Mouse (Mus musculus) heart, postnatal 0 days (tissue): ENCODE data around the gene Zfp595. TPM values are rescaled to one million over a fixed set of nuclear protein-coding genes. Genes with fewer than 3 reads are reported as not detected.
"Not testable (repeated sequence)": the region's sequence is repeated elsewhere in the genome, so short reads cannot be mapped to it uniquely, and the experiment has no call there.

Experiments
- ATAC-seq: fragments of 200-750 bp; cut with Nextera tagmentation; 2 replicates; pipeline ENCODE4 v1.8.0; 2017; ENCODE audit warnings: low read depth, moderate number of reproducible peaks, moderate library complexity; ENCODE audit not compliant: insufficient read depth
- DNase-seq: peaks from one replicate; pipeline ENCODE4 v3.0.0-alpha.2; 2016; ENCODE audit warnings: low spot score
- H3K27ac ChIP-seq: fragments of 300-500 bp; sonication (generic); 2 replicates; pipeline ENCODE4 v1.5.1; 2014; ENCODE audit warnings: low read depth, mild to moderate bottlenecking
- H3K27me3 ChIP-seq: fragments of 300-500 bp; sonication (generic); 2 replicates; pipeline ENCODE4 v1.6.1; 2014; ENCODE audit warnings: low read length, mixed read lengths; ENCODE audit not compliant: control insufficient read depth, insufficient read depth
- H3K36me3 ChIP-seq: fragments of 300-500 bp; sonication (generic); replicated peaks from 2 replicates; pipeline ENCODE4 v1.6.1; 2014; ENCODE audit warnings: low read length, mixed read lengths; ENCODE audit not compliant: control insufficient read depth, insufficient read depth
- H3K4me1 ChIP-seq: fragments of 300-500 bp; sonication (generic); 2 replicates; pipeline ENCODE4 v1.6.1; 2014; ENCODE audit warnings: antibody characterized with exemption; ENCODE audit not compliant: control insufficient read depth, insufficient read depth
- H3K4me2 ChIP-seq: fragments of 300-500 bp; sonication (generic); 2 replicates; pipeline ENCODE4 v1.6.1; 2014; ENCODE audit warnings: low read depth, mild to moderate bottlenecking, low read length, moderate library complexity
- H3K4me3 ChIP-seq: fragments of 300-500 bp; sonication (generic); 2 replicates; pipeline ENCODE4 v1.5.1; 2014; ENCODE audit warnings: low read depth, low read length
- H3K9ac ChIP-seq: fragments of 300-500 bp; sonication (generic); replicated peaks from 2 replicates; pipeline ENCODE4 v1.6.1; 2014; ENCODE audit warnings: low read depth, low read length, mixed read lengths
- H3K9me3 ChIP-seq: fragments of 300-500 bp; sonication (generic); replicated peaks from 2 replicates; pipeline ENCODE4 v1.6.1; 2016; ENCODE audit warnings: low read length; ENCODE audit not compliant: control insufficient read depth
- CTCF ChIP-seq: IDR thresholded peaks from 2 replicates; pipeline ENCODE4 v1.5.1; 2016; ENCODE audit warnings: antibody characterized with exemption, control low read depth, low read depth
- EP300 ChIP-seq: IDR thresholded peaks from 2 replicates; pipeline ENCODE4 v1.6.1; 2016; ENCODE audit warnings: antibody characterized with exemption, low read depth
- WGBS: fragments of 180-500 bp; shearing (Covaris S2); extraction: QIAGEN DNeasy Blood & Tissue Kit; methylation state at CpG from one replicate; pipeline ENCODE4 v1.1.7; 2014; 5-methylcytosine and 5-hydroxymethylcytosine counted together
- polyA plus RNA-seq: library from polyadenylated mRNA; unstranded; fragments of >200 nt; fragmentation: Nextera tagmentation; extraction: Ambion mirVana; gene quantifications from 2 replicates; pipeline ENCODE4 v1.2.1, GENCODE M21; 2015
- total RNA-seq: library from RNA; depleted of rRNA; stranded (reverse); fragments of >200 nt; gene quantifications from 2 replicates; pipeline ENCODE4 v1.2.3, GENCODE M21; 2014; ENCODE audit warnings: low replicate concordance; rRNA removed

Zfp595 gene
- total RNA-seq = 0.54 and 2.7 TPM in 2 replicates
- polyA plus RNA-seq = 0.61 and 0.91 TPM in 2 replicates

- H3K36me3 ChIP-seq = no peaks in the 10 kb centered on the region
- TF ChIP-seq EP300 (no peak), CTCF (peak; percentile 52)
- no peaks in the 10 kb centered on the region for H3K9me3 ChIP-seq
- 9% methylated on average over 17 of the region's 17 CpGs for WGBS
- peak; percentile 90 for ATAC-seq
- H3K4me1 ChIP-seq = no peaks in the 10 kb centered on the region
- peak; percentile 88 for DNase-seq
- peak within 1 kb of the TSS; percentile 23; the same call in 1 of the 2 replicates for H3K9ac ChIP-seq
- peak within 1 kb of the TSS; percentile 52 for H3K4me3 ChIP-seq
- peak within 1 kb of the TSS; percentile 63 for H3K4me2 ChIP-seq
- no peaks in the 10 kb centered on the region for H3K27me3 ChIP-seq
- peak within 1 kb of the TSS; percentile 58 for H3K27ac ChIP-seq
Measured at GRCm38 (mm10) chr13:67332019-67332724, at the start of gene Zfp595. Zfp595 (minus strand) TSS chr13:67332570.

GRCm38 (mm10) chr13:67376255-67376654 is 43.9 kb upstream of the Zfp595 start:
- WGBS = 72% methylated on average over 3 of the region's 3 CpGs
- H3K4me3 ChIP-seq, H3K4me1 ChIP-seq, DNase-seq, H3K27me3 ChIP-seq, H3K36me3 ChIP-seq, H3K9me3 ChIP-seq, H3K27ac ChIP-seq, H3K9ac ChIP-seq, H3K4me2 ChIP-seq, ATAC-seq: not testable (repeated sequence)

GRCm38 (mm10) chr13:67375050-67375911 is 42.9 kb upstream of the Zfp595 start, which contains the start of the genes Gm28041 and Zfp456:
Gm28041 (minus strand) TSS chr13:67375733.
Zfp456 (minus strand) TSS chr13:67375810.
- 0 out of 2 replicates have a peak within 1 kb of the TSS, but pooled peaks have one; percentile 8 for H3K9ac ChIP-seq
- H3K4me3 ChIP-seq = peak within 1 kb of the TSS; percentile 48
- not testable (repeated sequence) for H3K9me3 ChIP-seq, H3K4me1 ChIP-seq, H3K27me3 ChIP-seq, H3K27ac ChIP-seq, H3K36me3 ChIP-seq
- peak within 1 kb of the TSS; percentile 58 for H3K4me2 ChIP-seq
- DNase-seq (peak; percentile 41), ATAC-seq (peak; percentile 77)
- WGBS = 11% methylated on average over 13 of the region's 15 CpGs

- peak within 1 kb of the TSS; percentile 72 for H3K9ac ChIP-seq
- 0 out of 2 replicates have a peak, but pooled peaks cover 5% of the 10 kb centered on the region for H3K4me1 ChIP-seq
- H3K27ac ChIP-seq = peak within 1 kb of the TSS; percentile 73
- WGBS = under 1% methylated on average over 15 of the region's 15 CpGs
- peak within 1 kb of the TSS; percentile 71 for H3K4me3 ChIP-seq
- TF ChIP-seq EP300 (no peak), CTCF (peak; percentile 28)
- DNase-seq = peak; percentile 92
- no peaks in the 10 kb centered on the region for H3K36me3 ChIP-seq
- ATAC-seq = peak; percentile 89
- no peaks in the 10 kb centered on the region for H3K27me3 ChIP-seq
- H3K9me3 ChIP-seq = no peaks in the 10 kb centered on the region
- H3K4me2 ChIP-seq = peak within 1 kb of the TSS; percentile 83
Measured at GRCm38 (mm10) chr13:67360131-67360744, 27.9 kb upstream of the Zfp595 start, which contains the start of the genes Gm28044 and Zfp953. Gm28044 (minus strand) TSS chr13:67360536. Zfp953 (minus strand) TSS chr13:67360605.

- DNase-seq (no peak), ATAC-seq (no peak)
- no peaks in the 10 kb centered on the region for H3K9me3 ChIP-seq
- no peak overlapping the region for H3K4me3 ChIP-seq
- no peak overlapping the region for H3K9ac ChIP-seq
- no peaks in the 10 kb centered on the region for H3K4me1 ChIP-seq
- no peaks in the 10 kb centered on the region for H3K36me3 ChIP-seq
- H3K27me3 ChIP-seq = no peaks in the 10 kb centered on the region
- H3K27ac ChIP-seq = no peak overlapping the region
- TF ChIP-seq CTCF (no peak), EP300 (no peak)
- H3K4me2 ChIP-seq = no peak overlapping the region
Measured at GRCm38 (mm10) chr13:67351854-67352253, 19.5 kb upstream of the Zfp595 start.
